Mouse (Mus musculus) spleen, postnatal 4 days (tissue): Measurements from ENCODE around the gene Fbxo3.
"Not testable (repeated sequence)": the region's sequence is repeated elsewhere in the genome, so short reads cannot be mapped to it uniquely, and the experiment has no call there.

ENCODE experiments used
- DNase-seq, 2 experiments: peaks; one replicate each; pipeline ENCODE4 v3.0.0; 2022; ENCODE audit warnings: low spot score in 2 of 2

Gene Fbxo3

DNA sequence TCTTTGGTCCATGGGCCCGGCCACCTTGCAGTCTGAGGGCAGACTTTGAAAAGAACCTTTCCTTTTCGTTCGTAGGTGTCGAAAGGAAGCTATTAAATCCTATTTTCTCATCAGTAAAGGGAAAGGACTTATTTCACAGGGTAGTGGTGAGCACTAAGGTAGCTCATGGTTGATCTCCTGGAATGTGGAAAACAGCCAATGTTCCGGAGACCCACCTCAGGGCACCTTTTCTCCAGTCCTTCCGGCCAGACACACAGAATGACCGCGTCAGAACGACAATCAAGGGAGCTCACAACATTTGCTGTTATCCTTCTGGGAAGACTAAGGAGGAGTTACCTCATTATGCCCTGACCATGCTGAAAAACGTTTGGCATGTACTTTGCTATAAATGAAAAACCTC lies 68.7 kb downstream of the Fbxo3 start:
- no peak for DNase-seq

DNA sequence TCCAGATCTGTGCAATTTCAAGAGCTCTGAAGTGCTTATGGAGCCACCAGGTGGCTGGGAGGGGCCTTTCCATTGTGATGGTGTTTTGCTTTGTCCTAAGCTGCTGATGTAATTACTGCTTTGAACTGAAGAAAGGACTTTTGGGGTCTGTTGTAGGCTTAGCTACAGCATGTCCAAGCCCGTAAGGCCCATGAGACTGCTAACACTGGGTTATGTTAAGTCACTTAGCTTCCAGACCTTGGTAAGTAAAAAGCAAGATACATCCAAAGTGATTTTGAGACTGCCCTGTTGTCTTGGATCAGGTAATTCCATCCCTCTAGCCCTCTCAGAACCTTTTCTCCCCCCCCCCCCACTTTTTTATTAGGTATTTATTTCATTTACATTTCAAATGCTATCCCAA lies 69.3 kb downstream of the Fbxo3 start:
- not testable (repeated sequence) for DNase-seq

DNA sequence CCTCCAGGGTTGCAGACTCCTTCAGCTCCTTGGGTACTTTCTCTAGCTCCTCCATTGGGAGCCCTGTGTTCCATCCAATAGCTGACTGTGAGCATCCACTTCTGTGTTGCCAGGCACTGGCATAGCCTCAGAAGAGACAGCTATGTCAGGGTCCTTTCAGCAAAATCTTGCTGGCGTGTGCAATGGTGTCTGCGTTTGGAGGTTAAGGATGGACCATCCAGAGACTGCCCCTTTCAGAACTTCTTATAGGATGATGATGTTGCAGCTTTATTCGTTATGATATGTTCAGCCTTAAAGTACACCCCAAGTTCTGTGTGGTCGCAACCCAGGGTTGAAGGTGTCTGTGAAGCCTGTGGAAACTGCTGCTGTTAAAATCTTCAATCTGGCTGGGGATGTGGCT lies 69.9 kb downstream of the Fbxo3 start:
- DNase-seq, result not testable (repeated sequence)

DNA sequence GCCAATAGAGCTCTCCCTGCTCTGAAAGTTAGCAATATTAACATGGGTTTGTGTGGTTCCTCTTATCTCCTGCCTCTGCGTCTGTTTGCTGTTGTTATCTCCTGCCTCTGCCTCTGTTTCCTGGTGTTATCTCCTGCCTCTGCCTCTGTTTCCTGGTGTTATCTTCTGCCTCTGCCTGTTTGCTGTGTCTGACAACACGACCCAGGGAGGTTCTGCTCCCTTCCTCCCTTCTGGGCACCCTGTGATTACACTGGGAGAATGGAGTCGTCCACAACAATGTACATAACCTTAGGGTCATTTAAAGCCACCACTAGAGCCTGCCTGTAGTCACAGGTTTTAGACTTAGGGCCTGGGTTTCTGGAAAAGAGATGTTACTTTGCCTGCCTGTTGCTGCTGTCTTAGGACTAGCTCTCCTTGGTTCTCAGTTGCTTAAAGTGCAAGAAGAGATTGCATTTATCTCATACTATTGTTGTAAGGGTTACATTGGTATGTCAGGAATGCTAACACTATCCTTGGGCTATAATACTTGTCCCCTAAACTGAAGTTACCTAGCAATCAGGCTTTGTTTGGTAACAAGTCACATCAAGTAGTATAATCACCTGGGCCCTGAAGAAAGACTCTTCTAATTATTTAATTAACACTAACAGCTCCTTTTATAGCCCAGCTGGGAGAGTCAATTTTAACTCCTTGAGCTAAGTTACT lies 71.2 kb downstream of the Fbxo3 start:
- peak in 1 of 2 experiments; percentile 37 for DNase-seq

DNA sequence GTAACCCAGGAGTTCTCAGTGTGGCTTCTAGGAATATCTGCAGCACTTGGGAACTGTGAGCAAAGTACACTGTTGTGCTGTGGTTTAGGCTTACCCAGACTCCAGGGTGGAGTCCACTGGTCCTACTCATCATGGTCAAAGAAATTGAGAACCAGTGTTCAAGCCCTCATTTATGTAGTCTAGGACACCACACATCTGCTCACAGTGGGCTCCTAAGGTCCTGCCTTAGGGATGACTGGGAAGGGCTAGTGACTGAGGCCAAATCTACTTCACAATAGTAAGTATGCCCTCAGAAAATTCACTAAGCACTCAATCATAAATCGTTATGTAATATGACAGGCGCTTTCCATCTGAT lies 71.7 kb downstream of the Fbxo3 start:
- no peak for DNase-seq

DNA sequence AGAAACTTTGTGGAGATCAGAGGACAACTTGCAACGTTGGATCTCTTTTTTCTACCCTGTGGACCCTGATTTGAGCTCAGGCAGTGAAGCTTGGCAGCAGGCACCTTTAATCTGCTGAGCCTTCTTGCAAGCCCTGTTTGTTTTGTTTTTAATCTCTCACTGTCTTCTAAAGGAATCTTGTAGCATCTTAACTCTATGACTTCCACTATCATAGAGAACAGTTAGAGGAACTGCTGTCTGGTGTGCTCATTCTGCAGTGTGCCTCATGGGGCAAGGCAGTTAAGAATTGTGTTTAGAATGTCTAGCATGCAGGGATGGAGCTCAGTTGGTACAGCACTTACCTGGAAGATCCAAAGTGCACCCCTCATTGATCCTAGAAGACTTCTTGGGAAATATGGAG lies 72.4 kb downstream of the Fbxo3 start:
- no peak for DNase-seq

DNA sequence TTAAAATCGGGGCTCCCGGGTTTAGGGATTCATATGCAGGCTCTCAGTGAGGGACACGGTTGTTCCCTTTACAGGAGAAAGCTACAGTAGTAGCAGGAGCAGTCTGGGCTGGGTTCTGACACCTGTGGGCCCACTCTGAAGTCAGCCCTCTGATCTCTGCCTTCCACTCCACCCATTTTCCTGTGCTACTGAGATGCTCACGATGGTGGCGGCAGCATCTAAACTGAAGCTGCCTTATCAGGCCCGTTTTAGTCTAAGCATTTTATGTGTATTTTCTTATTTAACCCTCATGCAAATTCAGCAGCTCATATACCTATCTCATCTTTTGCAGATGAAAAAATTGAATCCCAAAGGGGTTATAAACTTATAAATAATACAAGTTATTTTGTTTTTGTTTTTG lies 77.3 kb downstream of the Fbxo3 start:
- DNase-seq, result no peak

DNA sequence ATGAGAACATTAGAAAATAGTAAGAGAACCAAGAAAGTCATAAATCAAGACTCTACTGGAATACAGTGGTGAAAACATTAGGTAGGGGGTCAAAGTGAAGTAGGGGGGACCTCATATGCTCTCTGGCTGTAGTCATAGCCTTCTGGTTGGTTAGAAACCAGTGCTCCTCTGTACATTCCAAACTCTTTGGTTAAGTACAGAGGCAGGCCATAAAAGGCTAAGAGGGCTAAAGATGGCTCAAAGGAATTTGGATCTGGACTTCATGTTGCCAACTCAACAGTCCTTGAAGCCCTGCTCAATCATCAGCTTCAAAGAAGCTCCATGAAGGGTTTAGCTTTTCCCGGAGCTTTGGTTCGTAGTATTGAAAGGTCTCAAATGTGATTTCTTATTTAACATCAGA lies 81.5 kb downstream of the Fbxo3 start:
- DNase-seq, result not testable (repeated sequence)

DNA sequence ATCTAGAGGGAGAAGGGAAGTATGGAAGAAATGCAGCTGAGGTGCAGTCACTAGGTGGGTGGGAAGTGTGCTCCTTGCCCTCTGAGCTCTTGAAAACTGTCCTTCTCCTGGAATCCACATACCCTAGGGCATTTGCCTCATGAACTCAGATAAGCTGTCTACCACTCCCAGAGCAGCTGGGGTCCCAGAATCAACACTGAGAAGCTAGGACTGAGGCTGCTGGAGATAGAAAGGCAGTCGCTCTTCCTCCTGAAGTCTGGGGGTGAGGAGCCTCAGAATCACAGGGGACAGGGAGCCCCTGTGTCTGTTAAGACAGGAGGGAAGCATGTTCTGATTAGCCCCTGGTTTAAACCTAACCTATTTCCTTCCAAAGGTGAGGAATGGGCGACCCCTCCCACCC lies 82.0 kb downstream of the Fbxo3 start:
- DNase-seq, result no peak

DNA sequence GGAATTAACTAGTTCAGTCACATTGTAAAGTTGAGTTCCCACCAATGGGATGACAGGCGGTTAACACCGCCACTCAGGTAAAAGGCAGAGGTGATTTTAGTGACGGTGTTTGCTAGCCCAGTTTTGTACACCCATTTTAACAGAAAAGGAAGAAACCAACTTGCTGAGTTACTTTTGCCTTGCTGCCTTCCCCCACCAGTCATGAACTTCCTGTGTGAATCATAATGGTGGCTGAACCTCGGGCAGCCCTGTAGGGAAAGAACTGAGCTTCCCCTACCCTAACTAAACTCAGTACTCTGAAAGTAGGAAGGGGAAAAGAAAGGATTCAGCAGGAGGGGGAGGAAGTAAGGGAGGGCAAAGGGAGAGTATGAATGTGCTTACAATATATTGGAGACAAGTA lies 82.5 kb downstream of the Fbxo3 start:
- DNase-seq, result no peak

DNA sequence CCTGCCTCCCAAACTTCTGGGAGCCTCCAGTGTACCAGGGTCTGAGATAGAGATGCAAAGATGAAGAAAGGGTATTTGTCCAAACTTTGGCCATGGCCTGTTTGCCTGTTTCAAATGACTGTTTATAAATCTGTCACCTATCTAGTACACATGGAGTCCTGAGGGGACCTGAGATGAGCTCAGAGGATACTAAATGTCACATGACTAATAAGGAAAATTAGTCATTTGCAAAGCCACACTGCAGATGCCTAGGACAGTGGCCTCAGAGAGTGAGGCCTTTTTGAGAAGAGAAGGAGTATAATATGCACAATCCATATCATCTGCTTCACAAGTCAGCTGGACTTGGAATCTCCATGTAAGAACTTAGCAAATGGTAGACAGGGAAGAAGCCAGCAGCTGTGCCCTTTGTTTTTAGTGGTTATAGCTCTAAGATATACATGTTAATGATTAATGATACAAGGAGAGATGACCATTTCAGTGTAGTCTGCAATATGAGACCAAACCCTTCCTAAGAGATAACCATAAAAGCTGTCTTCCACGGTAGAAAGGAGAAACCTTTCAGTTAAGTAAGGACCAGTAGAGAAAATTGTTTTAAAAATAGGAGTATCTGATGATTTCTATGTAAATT lies 83.8 kb downstream of the Fbxo3 start:
- DNase-seq, result not testable (repeated sequence)
